Mouse (Mus musculus) midbrain, embryonic 13.5 days (tissue): ENCODE results near the gene Vmn2r103. TPM values are rescaled to one million over a fixed set of nuclear protein-coding genes. Genes with fewer than 3 reads are reported as not detected.

ENCODE experiments used
- ATAC-seq: fragments of 200-750 bp; cut with Nextera tagmentation; 2 replicates; pipeline ENCODE4 v1.8.0; 2017; ENCODE audit warnings: mild to moderate bottlenecking, moderate TSS enrichment, moderate library complexity
- H3K27ac ChIP-seq: fragments of 300-500 bp; sonication (generic); 2 replicates; pipeline ENCODE4 v1.5.1; 2015; ENCODE audit warnings: inconsistent platforms, mild to moderate bottlenecking, moderate library complexity
- H3K27me3 ChIP-seq: fragments of 300-500 bp; sonication (generic); 2 replicates; pipeline ENCODE4 v1.6.1; 2015; ENCODE audit warnings: mild to moderate bottlenecking, inconsistent platforms
- H3K36me3 ChIP-seq: fragments of 300-500 bp; sonication (generic); 2 replicates; pipeline ENCODE4 v1.6.1; 2015; ENCODE audit warnings: mild to moderate bottlenecking, inconsistent platforms
- H3K4me1 ChIP-seq: fragments of 300-500 bp; sonication (generic); replicated peaks from 2 replicates; pipeline ENCODE4 v1.6.1; 2015; ENCODE audit warnings: inconsistent platforms
- H3K4me2 ChIP-seq: fragments of 300-500 bp; sonication (generic); replicated peaks from 2 replicates; pipeline ENCODE4 v1.6.1; 2015; ENCODE audit warnings: moderate library complexity, mild to moderate bottlenecking, inconsistent platforms
- H3K4me3 ChIP-seq: fragments of 300-500 bp; sonication (generic); replicated peaks from 2 replicates; pipeline ENCODE4 v1.5.1; 2015; ENCODE audit warnings: mild to moderate bottlenecking, inconsistent platforms
- H3K9ac ChIP-seq: fragments of 300-500 bp; sonication (generic); replicated peaks from 2 replicates; pipeline ENCODE4 v1.6.1; 2015; ENCODE audit warnings: mild to moderate bottlenecking, inconsistent platforms
- H3K9me3 ChIP-seq: fragments of 300-500 bp; sonication (generic); 2 replicates; pipeline ENCODE4 v1.6.1; 2016; ENCODE audit warnings: mild to moderate bottlenecking, inconsistent platforms
- WGBS: fragments of 180-500 bp; shearing (Covaris S2); methylation state at CpG from one replicate; pipeline ENCODE4 v1.1.7; 2015; 5-methylcytosine and 5-hydroxymethylcytosine counted together
- polyA plus RNA-seq: library from polyadenylated mRNA; unstranded; fragments of >200 nt; fragmentation: Nextera tagmentation; extraction: Ambion mirVana; gene quantifications from 2 replicates; pipeline ENCODE4 v1.2.1, GENCODE M21; 2015

Gene Vmn2r103
- polyA plus RNA-seq, result not detected in 2 replicates

DNA sequence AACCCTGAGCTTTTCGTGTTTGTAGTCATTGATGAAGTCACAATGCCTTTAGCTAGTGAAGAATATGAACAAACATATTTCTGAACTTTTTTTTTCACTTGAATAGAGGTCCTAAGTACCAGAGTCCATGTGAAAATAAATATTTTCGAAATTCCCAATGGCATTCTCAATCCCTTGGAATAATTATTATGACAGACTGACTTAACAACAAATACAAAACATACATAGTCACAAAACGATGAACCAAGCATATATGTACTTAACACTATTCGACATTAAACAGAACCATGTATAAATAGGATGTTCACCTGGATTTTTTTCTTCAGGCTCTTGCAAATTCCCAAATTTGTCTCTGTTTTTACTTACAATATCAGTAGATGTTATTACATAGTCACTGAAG lies at the start of gene Vmn2r103:
Gene Vmn2r103, plus strand, starts transcription at position 301 of the 400 bp plus-strand sequence.
- Histone ChIP-seq H3K27ac (no peak within 1 kb of the TSS), H3K4me3 (no peak within 1 kb of the TSS), H3K9me3 (no peaks in the 10 kb centered on the region), H3K36me3 (no peaks in the 10 kb centered on the region), H3K9ac (no peak within 1 kb of the TSS), H3K27me3 (no peaks in the 10 kb centered on the region), H3K4me2 (no peak within 1 kb of the TSS), H3K4me1 (no peaks in the 10 kb centered on the region)
- WGBS, result 62% methylated on average over 4 of the region's 4 CpGs
- ATAC-seq, result no peak

DNA sequence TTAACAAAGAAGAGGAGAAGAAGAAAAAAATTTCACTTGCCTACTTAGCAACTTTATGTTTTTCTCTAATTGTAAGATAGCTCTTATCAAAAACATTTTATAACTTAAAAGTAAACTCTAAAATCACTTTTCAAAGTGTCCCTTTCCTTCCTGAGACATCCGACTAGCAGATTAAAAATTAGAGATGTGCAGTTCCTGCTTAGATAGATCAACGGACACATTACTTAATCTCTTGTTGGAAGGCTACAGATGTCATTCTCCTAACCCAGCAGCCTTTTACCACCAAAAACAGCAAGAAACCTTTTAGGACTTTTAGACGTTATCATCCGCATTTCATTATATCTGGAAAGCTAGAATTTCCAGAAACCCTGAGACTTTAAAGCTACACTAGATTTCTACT lies 5.8 kb downstream of the Vmn2r103 start:
- 89% methylated on average over 4 of the region's 4 CpGs for WGBS
- ATAC-seq, result no peak
- no peak overlapping the region for H3K27ac ChIP-seq

GRCm38 (mm10) chr17:19789248-19789647 lies 16.1 kb downstream of the Vmn2r103 start:
- ATAC-seq, result no peak
- H3K9ac ChIP-seq, result no peak overlapping the region
- H3K36me3 ChIP-seq, result no peaks in the 10 kb centered on the region
- no peaks in the 10 kb centered on the region for H3K27me3 ChIP-seq
- H3K9me3 ChIP-seq, result 0 out of 2 replicates have a peak, but pooled peaks cover 3% of the 10 kb centered on the region
- H3K27ac ChIP-seq, result no peak overlapping the region
- no peaks in the 10 kb centered on the region for H3K4me1 ChIP-seq
- H3K4me3 ChIP-seq, result no peak overlapping the region
- H3K4me2 ChIP-seq, result no peak overlapping the region
- 72% methylated on average over 1 of the region's 1 CpGs for WGBS

More for the DNA sequence above, 5.8 kb downstream of the Vmn2r103 start:
- Histone ChIP-seq H3K4me2 (no peak overlapping the region), H3K9me3 (peaks cover 5% of the 10 kb centered on the region; the same call in 1 of the 2 replicates), H3K27me3 (no peaks in the 10 kb centered on the region), H3K9ac (no peak overlapping the region), H3K36me3 (no peaks in the 10 kb centered on the region), H3K4me1 (no peaks in the 10 kb centered on the region), H3K4me3 (no peak overlapping the region)

Other genes with a start within 250 kb of the Vmn2r103 start
- not detected in 2 replicates for gene Vmn2r101, start 196.1 kb upstream of the Vmn2r103 start, polyA plus RNA-seq
- gene Vmn2r102, start 113.0 kb upstream of the Vmn2r103 start, polyA plus RNA-seq, result not detected in 2 replicates